Mouse (Mus musculus): Measurements from ENCODE around the gene Mcf2. TPM values are rescaled to one million over a fixed set of nuclear protein-coding genes. Genes with fewer than 3 reads are reported as not detected.

Gene Mcf2
- total RNA-seq (2021), result not detected
- not detected in 2 replicates for polyA plus RNA-seq (2012; rRNA removed)
- long read RNA-seq, result 0 reads

DNA sequence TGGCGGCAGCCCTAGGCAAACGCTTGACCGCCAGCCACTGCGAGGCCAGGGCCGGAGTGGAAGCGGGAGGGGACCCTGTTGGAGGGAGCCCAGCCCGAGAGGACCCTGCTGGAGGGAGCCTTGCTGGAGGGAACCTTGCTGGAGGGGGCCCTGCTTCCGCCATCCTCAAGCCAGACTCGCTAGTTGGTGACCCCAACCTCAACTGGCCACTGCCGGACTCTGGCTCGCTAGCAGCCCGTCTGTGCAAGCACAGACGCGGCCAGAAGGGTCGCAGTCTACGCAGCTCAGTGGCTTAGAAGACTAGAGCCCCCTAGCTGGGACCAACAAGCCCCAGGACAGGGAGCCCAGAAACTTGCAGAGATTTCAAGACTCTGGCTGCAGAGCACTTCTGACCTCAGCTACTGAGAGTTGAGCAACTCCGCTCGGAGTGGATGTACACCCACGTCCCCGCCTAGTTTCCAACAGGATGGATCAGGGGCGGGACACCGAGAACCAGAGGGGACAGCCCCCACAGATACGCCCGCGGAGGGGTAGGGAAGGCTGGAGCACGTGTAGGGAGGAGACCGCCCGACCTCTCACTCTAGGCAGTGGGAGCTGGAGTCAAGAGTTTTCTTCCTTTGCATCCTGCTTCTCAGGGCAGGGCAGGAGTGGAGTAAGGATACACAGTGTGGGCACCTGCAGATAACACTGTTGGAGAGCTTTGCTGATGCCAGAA, at the start of gene Mcf2:
TSS of gene Mcf2 (minus strand) at position 346 of the 715 bp plus-strand sequence.
- peak; percentile 5 to 19 for DNase-seq
- 17% methylated on average over 28 of the region's 28 CpGs for WGBS
- Histone ChIP-seq H3K27ac (no peak within 1 kb of the TSS), H3K79me2 (replicated peaks; ENCODE audit: control insufficient read depth, insufficient read depth, low read length) (no peaks in the 10 kb centered on the region), H3K4me1 (ENCODE audit: control insufficient read depth, insufficient read depth, low read length) (no peaks in the 10 kb centered on the region), H3K4me3 (no peak within 1 kb of the TSS), H3K9ac (ENCODE audit: low read depth, low read length) (no peak within 1 kb of the TSS), H3K27me3 (ENCODE audit: control insufficient read depth, insufficient read depth, low read length) (peaks cover 2% of the 10 kb centered on the region; the same call in 1 of the 2 replicates), H3K36me3 (ENCODE audit: control insufficient read depth, insufficient read depth, low read length) (no peaks in the 10 kb centered on the region)
- intact Hi-C loops (cut with DNase I), result no loop called here
- TF ChIP-seq CTCF (IDR thresholded peaks at IDR 0.05) (no peak), EP300 (IDR thresholded peaks at IDR 0.05; ENCODE audit: insufficient read depth, low read depth, low read length) (no peak), POLR2A (IDR thresholded peaks at IDR 0.05; ENCODE audit: insufficient read depth, low read depth, low read length) (no peak)

DNA sequence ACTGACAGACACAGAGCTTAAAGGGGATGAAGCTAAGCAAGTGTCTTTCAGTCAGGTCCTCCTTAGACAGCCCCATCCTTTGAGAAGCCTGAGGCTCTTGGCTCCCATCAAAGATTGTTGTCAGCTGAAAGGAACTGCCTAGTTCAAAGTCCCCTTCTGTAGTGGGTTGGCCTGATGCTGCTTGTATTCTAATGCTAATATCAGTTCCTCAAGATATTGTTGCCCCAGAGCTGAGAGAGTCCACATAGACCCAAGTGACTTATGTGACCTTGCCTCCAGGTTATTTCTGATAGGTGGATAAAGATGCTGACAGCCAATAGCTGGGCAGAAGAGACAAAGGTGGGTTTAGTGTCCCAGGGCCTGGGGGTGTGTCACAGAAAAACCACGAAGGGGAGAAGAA, 8.8 kb upstream of the Mcf2 start:
- H3K4me3 ChIP-seq, result no peak overlapping the region
- intact Hi-C loops (cut with DNase I), result no loop called here
- no peaks in the 10 kb centered on the region for H3K4me1 ChIP-seq (ENCODE audit: control insufficient read depth, insufficient read depth, low read length)
- DNase-seq, result no peak
- 19% methylated on average over 1 of the region's 1 CpGs for WGBS
- no peak overlapping the region for H3K9ac ChIP-seq (ENCODE audit: low read depth, low read length)
- TF ChIP-seq EP300 (IDR thresholded peaks at IDR 0.05; ENCODE audit: insufficient read depth, low read depth, low read length) (no peak), CTCF (IDR thresholded peaks at IDR 0.05) (no peak), POLR2A (IDR thresholded peaks at IDR 0.05; ENCODE audit: insufficient read depth, low read depth, low read length) (no peak)
- H3K36me3 ChIP-seq (ENCODE audit: control insufficient read depth, insufficient read depth, low read length), result no peaks in the 10 kb centered on the region
- no peak overlapping the region for H3K27ac ChIP-seq
- no peaks in the 10 kb centered on the region for H3K79me2 ChIP-seq (replicated peaks; ENCODE audit: control insufficient read depth, insufficient read depth, low read length)
- H3K27me3 ChIP-seq (ENCODE audit: control insufficient read depth, insufficient read depth, low read length), result no peaks in the 10 kb centered on the region

DNA sequence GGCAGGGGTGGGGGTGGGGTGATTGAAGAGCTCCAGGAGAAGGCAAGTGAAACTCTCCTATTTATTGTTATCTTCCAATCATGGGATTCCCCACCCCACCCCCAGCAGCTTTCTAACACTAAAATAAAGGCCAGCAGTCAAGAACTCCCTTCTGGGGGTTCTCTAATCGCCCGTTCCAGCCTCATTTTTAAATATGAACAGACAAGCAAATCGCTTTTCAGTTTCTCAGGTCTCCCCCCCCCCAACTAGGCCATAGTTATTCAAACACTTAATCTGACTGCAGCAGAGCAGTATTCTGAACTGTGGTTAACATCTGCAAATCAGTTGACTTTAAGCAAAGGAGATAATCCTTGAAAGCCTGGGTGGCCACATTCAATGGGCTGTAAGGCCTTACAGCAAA, 3.7 kb upstream of the Mcf2 start:
- no peak overlapping the region for H3K9ac ChIP-seq (ENCODE audit: low read depth, low read length)
- H3K27ac ChIP-seq, result no peak overlapping the region
- intact Hi-C loops (cut with DNase I), result no loop called here
- peaks cover 2% of the 10 kb centered on the region; the same call in 1 of the 2 replicates for H3K27me3 ChIP-seq (ENCODE audit: control insufficient read depth, insufficient read depth, low read length)
- TF ChIP-seq EP300 (IDR thresholded peaks at IDR 0.05; ENCODE audit: insufficient read depth, low read depth, low read length) (no peak), CTCF (IDR thresholded peaks at IDR 0.05) (no peak), POLR2A (IDR thresholded peaks at IDR 0.05; ENCODE audit: insufficient read depth, low read depth, low read length) (no peak)
- 69% methylated on average over 3 of the region's 3 CpGs for WGBS
- no peaks in the 10 kb centered on the region for H3K36me3 ChIP-seq (ENCODE audit: control insufficient read depth, insufficient read depth, low read length)
- no peak for DNase-seq
- no peaks in the 10 kb centered on the region for H3K4me1 ChIP-seq (ENCODE audit: control insufficient read depth, insufficient read depth, low read length)
- H3K79me2 ChIP-seq (replicated peaks; ENCODE audit: control insufficient read depth, insufficient read depth, low read length), result no peaks in the 10 kb centered on the region
- H3K4me3 ChIP-seq, result no peak overlapping the region

DNA sequence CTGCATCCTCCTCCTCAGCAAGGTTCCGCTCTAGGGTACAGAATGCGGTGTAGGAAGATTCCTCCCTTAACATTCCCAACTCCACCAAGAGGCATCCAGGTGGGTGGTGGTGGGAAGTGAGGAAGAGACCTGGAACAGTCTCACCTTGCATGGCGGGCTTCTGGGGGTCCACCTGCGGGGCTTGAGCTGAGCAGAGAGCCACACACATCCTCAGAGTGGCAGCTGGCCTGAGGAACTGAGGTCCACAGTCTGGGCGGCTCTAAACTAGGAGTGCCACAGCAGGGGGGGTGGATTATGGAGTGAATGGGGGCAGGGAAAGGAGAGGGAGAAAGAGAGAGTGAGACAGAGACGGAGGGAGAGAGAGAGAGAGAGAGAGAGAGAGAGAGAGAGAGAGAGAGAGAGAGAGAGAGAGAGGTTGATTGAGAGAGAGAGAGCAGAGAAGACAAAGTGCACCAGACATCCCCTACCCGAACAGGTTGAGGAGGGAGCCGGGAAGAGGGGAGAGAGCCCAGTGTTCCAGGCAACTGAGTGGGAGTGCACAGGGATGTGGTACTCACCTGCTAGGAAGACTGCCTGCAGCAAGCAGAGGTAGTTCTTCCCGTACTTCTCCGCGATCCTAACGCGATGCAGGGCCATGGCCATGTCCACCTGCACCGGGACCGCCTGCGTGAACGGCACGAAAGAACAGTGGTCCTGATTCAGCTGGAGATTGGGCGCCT, 705 bp downstream of the Mcf2 start:
- 17% methylated on average over 19 of the region's 19 CpGs for WGBS
- intact Hi-C loops (cut with DNase I), result no loop called here
- Histone ChIP-seq H3K79me2 (replicated peaks; ENCODE audit: control insufficient read depth, insufficient read depth, low read length) (no peaks in the 10 kb centered on the region), H3K27ac (no peak overlapping the region), H3K27me3 (ENCODE audit: control insufficient read depth, insufficient read depth, low read length) (peaks cover 2% of the 10 kb centered on the region; the same call in 1 of the 2 replicates), H3K36me3 (ENCODE audit: control insufficient read depth, insufficient read depth, low read length) (no peaks in the 10 kb centered on the region), H3K4me1 (ENCODE audit: control insufficient read depth, insufficient read depth, low read length) (no peaks in the 10 kb centered on the region), H3K4me3 (no peak overlapping the region), H3K9ac (ENCODE audit: low read depth, low read length) (no peak overlapping the region)
- no peak for TF ChIP-seq CTCF (IDR thresholded peaks at IDR 0.05)
- TF ChIP-seq POLR2A (IDR thresholded peaks at IDR 0.05; ENCODE audit: insufficient read depth, low read depth, low read length), result no peak
- TF ChIP-seq EP300 (IDR thresholded peaks at IDR 0.05; ENCODE audit: insufficient read depth, low read depth, low read length), result no peak
- DNase-seq, result peak in 1 of 2 experiments; percentile 17

DNA sequence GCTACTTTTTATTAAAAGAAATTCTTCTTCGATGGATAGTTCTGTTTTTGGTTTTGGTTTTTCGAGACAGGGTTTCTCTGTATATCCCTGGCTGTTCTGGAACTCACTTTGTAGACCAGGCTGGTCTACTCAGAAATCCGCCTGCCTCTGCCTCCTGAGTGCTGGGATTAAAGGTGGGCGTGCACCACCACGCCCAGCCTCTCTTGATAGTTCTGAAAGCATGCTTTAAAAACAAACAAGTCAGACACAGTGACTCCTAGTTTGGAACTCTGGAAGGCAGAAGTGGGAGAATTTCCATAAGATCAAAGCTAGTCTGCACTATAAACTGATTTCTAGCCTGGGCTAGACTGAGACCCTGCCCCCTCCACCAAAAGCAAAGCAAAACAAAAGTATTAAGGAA, 8.8 kb downstream of the Mcf2 start:
- WGBS, result 83% methylated on average over 5 of the region's 5 CpGs
- no peak for DNase-seq
- intact Hi-C loops (cut with DNase I), result no loop called here
- TF ChIP-seq POLR2A (IDR thresholded peaks at IDR 0.05; ENCODE audit: insufficient read depth, low read depth, low read length) (no peak), EP300 (IDR thresholded peaks at IDR 0.05; ENCODE audit: insufficient read depth, low read depth, low read length) (no peak), CTCF (IDR thresholded peaks at IDR 0.05) (no peak)
- no peaks in the 10 kb centered on the region for H3K27me3 ChIP-seq (ENCODE audit: control insufficient read depth, insufficient read depth, low read length)
- no peak overlapping the region for H3K4me3 ChIP-seq
- H3K4me1 ChIP-seq (ENCODE audit: control insufficient read depth, insufficient read depth, low read length), result no peaks in the 10 kb centered on the region
- no peaks in the 10 kb centered on the region for H3K79me2 ChIP-seq (replicated peaks; ENCODE audit: control insufficient read depth, insufficient read depth, low read length)
- H3K27ac ChIP-seq, result no peak overlapping the region
- H3K36me3 ChIP-seq (ENCODE audit: control insufficient read depth, insufficient read depth, low read length), result no peaks in the 10 kb centered on the region
- no peak overlapping the region for H3K9ac ChIP-seq (ENCODE audit: low read depth, low read length)

DNA sequence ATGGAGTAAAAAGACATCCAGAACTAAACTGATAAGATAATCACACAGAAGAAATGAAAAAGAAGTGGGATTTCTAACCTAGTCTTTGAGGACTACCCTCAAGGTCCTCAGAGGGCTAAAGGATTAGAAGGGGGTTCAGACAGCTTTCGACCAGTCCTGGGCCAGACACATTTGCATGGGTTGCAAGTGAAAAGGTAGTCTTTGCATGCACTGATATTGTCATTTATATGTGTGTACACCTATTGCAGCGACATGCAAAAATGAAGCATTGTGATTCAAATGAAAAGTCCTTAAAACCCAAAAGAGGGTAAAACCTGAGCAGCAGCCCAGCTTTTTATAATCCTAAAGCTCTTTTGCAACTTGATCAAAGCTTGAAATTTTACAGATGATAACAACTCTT, 9.4 kb downstream of the Mcf2 start:
- H3K4me3 ChIP-seq, result no peak overlapping the region
- intact Hi-C loops (cut with DNase I), result no loop called here
- TF ChIP-seq EP300 (IDR thresholded peaks at IDR 0.05; ENCODE audit: insufficient read depth, low read depth, low read length) (no peak), CTCF (IDR thresholded peaks at IDR 0.05) (no peak), POLR2A (IDR thresholded peaks at IDR 0.05; ENCODE audit: insufficient read depth, low read depth, low read length) (no peak)
- no peak overlapping the region for H3K27ac ChIP-seq
- no peaks in the 10 kb centered on the region for H3K36me3 ChIP-seq (ENCODE audit: control insufficient read depth, insufficient read depth, low read length)
- no peak for DNase-seq
- H3K4me1 ChIP-seq (ENCODE audit: control insufficient read depth, insufficient read depth, low read length), result no peaks in the 10 kb centered on the region
- H3K27me3 ChIP-seq (ENCODE audit: control insufficient read depth, insufficient read depth, low read length), result no peaks in the 10 kb centered on the region
- H3K79me2 ChIP-seq (replicated peaks; ENCODE audit: control insufficient read depth, insufficient read depth, low read length), result no peaks in the 10 kb centered on the region
- 70% methylated on average over 2 of the region's 2 CpGs for WGBS
- no peak overlapping the region for H3K9ac ChIP-seq (ENCODE audit: low read depth, low read length)

All from heart, adult 2 months (tissue).